In the genomic region with DNA sequence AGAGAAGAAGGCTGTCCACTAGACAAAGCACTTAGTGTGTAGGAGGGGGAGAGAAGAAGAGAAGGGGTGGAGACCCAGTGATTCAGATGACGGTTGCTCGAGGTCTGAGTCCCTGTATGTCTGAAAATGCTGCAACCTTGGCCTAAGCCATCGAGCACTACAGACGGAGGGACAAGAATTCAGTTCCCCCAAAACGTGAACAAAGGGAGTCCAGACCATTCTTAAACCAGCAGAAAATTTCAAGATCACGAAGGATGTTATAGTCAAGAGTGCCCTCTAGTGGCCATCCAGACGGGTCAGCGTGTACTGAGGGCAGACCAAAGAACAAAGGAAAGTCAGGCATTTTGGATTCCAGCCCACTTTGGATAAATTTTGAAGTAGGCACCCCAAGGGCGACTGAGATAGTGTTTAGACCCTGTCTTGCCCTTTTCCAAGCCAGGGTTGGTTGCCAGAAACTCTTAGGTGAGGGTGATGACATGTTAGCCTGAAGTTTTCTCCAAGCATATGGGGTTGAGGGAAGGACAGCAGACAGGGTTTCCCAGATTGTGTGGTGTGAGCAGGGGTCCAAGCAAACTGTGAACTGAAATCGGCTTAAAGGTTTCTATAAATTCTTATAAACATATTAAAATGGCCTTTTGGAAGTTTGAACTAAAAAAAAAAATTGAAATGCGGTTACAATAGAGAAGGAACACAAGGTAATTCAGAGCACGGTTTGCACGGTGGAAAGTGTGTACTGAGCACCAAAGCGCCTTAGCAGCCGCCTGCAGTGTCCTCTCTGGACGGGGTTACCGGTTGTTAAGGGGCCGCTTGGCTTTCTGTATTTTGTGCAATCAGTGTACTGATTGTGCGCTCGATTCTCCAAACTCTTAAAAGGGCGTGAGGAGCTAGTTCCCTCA, we compare ENCODE assay signal across 8 mouse cellular contexts. TPM values are rescaled to one million over a fixed set of nuclear protein-coding genes. Genes with fewer than 3 reads are reported as not detected.
A peak's percentile ranks its signal among the peaks of the same experiment; 100 is the strongest.
DNase-seq lines count a peak whose midpoint lies in the region; ATAC-seq and TF ChIP-seq lines count a peak whose summit lies in the region.

No protein-coding gene starts in this region.

- H3K4me3 ChIP-seq in hindbrain, embryonic 16.5 days (ENCODE audit: low read length) = peak overlapping the region; percentile 51
- peak overlapping the region; percentile 61 for H3K4me3 ChIP-seq in small intestine, adult 2 months (ENCODE audit: low read depth, low read length)

- WGBS in hindbrain, embryonic 16.5 days = under 1% methylated on average over 21 of the region's 21 CpGs
- 0% methylated on average over 21 of the region's 21 CpGs for WGBS in small intestine, adult 2 months

- no peaks in the 10 kb centered on the region for H3K27me3 ChIP-seq in hindbrain, embryonic 16.5 days (replicated peaks; ENCODE audit: control insufficient read depth, insufficient read depth, low read length)
- H3K27me3 ChIP-seq in small intestine, adult 2 months (ENCODE audit: control insufficient read depth, insufficient read depth, low read length) = no peaks in the 10 kb centered on the region

- peak; percentile 82 for ATAC-seq in hindbrain, embryonic 16.5 days
- ATAC-seq in megakaryocyte progenitor cell, adult 5-6 weeks (replicated peaks; ENCODE audit: poor library complexity) = peak; percentile 69

- peak overlapping the region; percentile 93 for H3K27ac ChIP-seq in hindbrain, embryonic 16.5 days (ENCODE audit: low read depth, low read length)
- peak overlapping the region; percentile 59 for H3K27ac ChIP-seq in small intestine, adult 2 months (ENCODE audit: insufficient read depth, low read depth, low read length)

- DNase-seq in ovary, adult 18-20 months (ENCODE audit: low spot score) = peak; percentile 52
- no peak for DNase-seq in ovary, postnatal 10 days (ENCODE audit: low spot score)
- DNase-seq in cerebellum, postnatal 4 days (ENCODE audit: low spot score in 2 of 2) = peak; percentile 26 to 82
- peak; percentile 74 for DNase-seq in gastrocnemius, adult 18-20 months (ENCODE audit: low spot score)
- DNase-seq in left cerebral cortex, postnatal 14 days (ENCODE audit: low spot score in 2 of 2) = peak; percentile 77 to 82

- H3K4me1 ChIP-seq in hindbrain, embryonic 16.5 days (ENCODE audit: control insufficient read depth, insufficient read depth, low read depth, low read length) = peaks cover 10% of the 10 kb centered on the region
- no peaks in the 10 kb centered on the region; the same call in 1 of the 2 replicates for H3K4me1 ChIP-seq in small intestine, adult 2 months (ENCODE audit: control insufficient read depth, insufficient read depth, insufficient read length, low read length)

- H3K9me3 ChIP-seq in hindbrain, embryonic 16.5 days (ENCODE audit: control insufficient read depth, low read length) = no peaks in the 10 kb centered on the region

- intact Hi-C loops in left cerebral cortex, postnatal 14 days (cut with DNase I) = no loop called here

- no peak for TF ChIP-seq POLR2A in small intestine, adult 2 months (IDR thresholded peaks at IDR 0.05; ENCODE audit: low read depth, low read length)

- H3K4me2 ChIP-seq in hindbrain, embryonic 16.5 days (ENCODE audit: low read length) = peak overlapping the region; percentile 85

- peak; percentile 80; the same call in 1 of the 2 replicates for TF ChIP-seq CTCF in small intestine, adult 2 months (IDR thresholded peaks at IDR 0.05; ENCODE audit: extremely low read depth, insufficient read length, insufficient replicate concordance, low read depth, low read length)

- no peaks in the 10 kb centered on the region for H3K36me3 ChIP-seq in hindbrain, embryonic 16.5 days (ENCODE audit: control insufficient read depth, insufficient read depth, low read length)
- H3K36me3 ChIP-seq in small intestine, adult 2 months (ENCODE audit: control insufficient read depth, insufficient read depth, low read length) = no peaks in the 10 kb centered on the region

- peak overlapping the region; percentile 64 for H3K9ac ChIP-seq in hindbrain, embryonic 16.5 days (ENCODE audit: low read depth, low read length)

RNA-seq across cellular contexts. Expression of gene Hist1h4j, which starts 0.6 kb away (rescaled TPM):
- total RNA-seq in gastrocnemius, adult 18-20 months (2021) = under 1 TPM; 0.43 to 0.59 TPM
- polyA plus RNA-seq in hindbrain, embryonic 16.5 days (2015; fragmentation: Nextera tagmentation; extraction: Ambion mirVana) = 0.35 and 0.55 TPM in 2 replicates
- 10 to 100 TPM; 15.4 to 16.2 TPM for total RNA-seq in left cerebral cortex, postnatal 14 days (2021)
- total RNA-seq in megakaryocyte progenitor cell, adult 5-6 weeks (2015) = 3.0 and 6.7 TPM in 2 replicates
- 303 and 332 TPM in 2 replicates for total RNA-seq in megakaryocyte progenitor cell, adult 5-6 weeks (2017)
- 6.4 and 6.5 TPM in 2 replicates for polyA plus RNA-seq in small intestine, adult 2 months (2012; rRNA removed)

RNA-seq across cellular contexts. Expression of gene Hist1h2bm, which starts 12.4 kb away (rescaled TPM):
- not detected for total RNA-seq in gastrocnemius, adult 18-20 months (2021)
- 0.50 and 1.2 TPM in 2 replicates for polyA plus RNA-seq in hindbrain, embryonic 16.5 days (2015; fragmentation: Nextera tagmentation; extraction: Ambion mirVana)
- 1 to 10 TPM; 4.9 to 7.8 TPM for total RNA-seq in left cerebral cortex, postnatal 14 days (2021)
- total RNA-seq in megakaryocyte progenitor cell, adult 5-6 weeks (2015) = 116 and 137 TPM in 2 replicates
- total RNA-seq in megakaryocyte progenitor cell, adult 5-6 weeks (2017) = 542 and 561 TPM in 2 replicates
- polyA plus RNA-seq in small intestine, adult 2 months (2012; rRNA removed) = 4.7 and 7.1 TPM in 2 replicates

RNA-seq across cellular contexts. Expression of gene Hist1h4k, which starts 16.0 kb away (rescaled TPM):
- 10 to 100 TPM; 15.2 to 22.0 TPM for total RNA-seq in gastrocnemius, adult 18-20 months (2021)
- not detected in 2 replicates for polyA plus RNA-seq in hindbrain, embryonic 16.5 days (2015; fragmentation: Nextera tagmentation; extraction: Ambion mirVana)
- total RNA-seq in left cerebral cortex, postnatal 14 days (2021) = 100 to 1,000 TPM; 311 to 320 TPM
- 58.4 and 76.4 TPM in 2 replicates for total RNA-seq in megakaryocyte progenitor cell, adult 5-6 weeks (2015)
- 2,633 and 2,646 TPM in 2 replicates for total RNA-seq in megakaryocyte progenitor cell, adult 5-6 weeks (2017)
- 35.5 and 55.4 TPM in 2 replicates for polyA plus RNA-seq in small intestine, adult 2 months (2012; rRNA removed)

RNA-seq across cellular contexts. Expression of gene Hist1h3h, which starts 16.8 kb away (rescaled TPM):
- total RNA-seq in gastrocnemius, adult 18-20 months (2021) = 1 to 10 TPM in 1 of 2 experiments, not detected in 1; 2.3 TPM
- 0.98 TPM in 1 of 2 replicates, not detected in the other for polyA plus RNA-seq in hindbrain, embryonic 16.5 days (2015; fragmentation: Nextera tagmentation; extraction: Ambion mirVana)
- 10 to 100 TPM; 46.6 to 56.8 TPM for total RNA-seq in left cerebral cortex, postnatal 14 days (2021)
- 35.1 and 67.8 TPM in 2 replicates for total RNA-seq in megakaryocyte progenitor cell, adult 5-6 weeks (2015)
- total RNA-seq in megakaryocyte progenitor cell, adult 5-6 weeks (2017) = 208 and 295 TPM in 2 replicates
- polyA plus RNA-seq in small intestine, adult 2 months (2012; rRNA removed) = 79.4 and 100 TPM in 2 replicates

RNA-seq across cellular contexts. Expression of gene Hist1h2ai, which starts 18.0 kb away (rescaled TPM):
- 1 to 10 TPM in 1 of 2 experiments, not detected in 1; 1.5 TPM for total RNA-seq in gastrocnemius, adult 18-20 months (2021)
- polyA plus RNA-seq in hindbrain, embryonic 16.5 days (2015; fragmentation: Nextera tagmentation; extraction: Ambion mirVana) = 5.1 and 6.5 TPM in 2 replicates
- 10 to 100 TPM; 17.2 to 25.6 TPM for total RNA-seq in left cerebral cortex, postnatal 14 days (2021)
- total RNA-seq in megakaryocyte progenitor cell, adult 5-6 weeks (2015) = 2.0 and 5.0 TPM in 2 replicates
- total RNA-seq in megakaryocyte progenitor cell, adult 5-6 weeks (2017) = 2,894 and 3,659 TPM in 2 replicates
- 66.1 and 104 TPM in 2 replicates for polyA plus RNA-seq in small intestine, adult 2 months (2012; rRNA removed)

Comparison
In these comparisons a context has a peak if more than half of its experiments do, and no peak if none do; other contexts are left out.
1. RNA of gene Hist1h2bm, which starts 12.4 kb away (total RNA-seq): 116 to 561 TPM in megakaryocyte progenitor cell, adult 5-6 weeks; 4.9 to 7.8 TPM in left cerebral cortex, postnatal 14 days and not detected in gastrocnemius, adult 18-20 months; every median in the first group is over 10 times any median in the second.